Mouse (Mus musculus): ENCODE data around the gene Svs1. TPM values are rescaled to one million over a fixed set of nuclear protein-coding genes. Genes with fewer than 3 reads are reported as not detected.

Gene Svs1
- polyA plus RNA-seq, 1 experiment from 2014 or later, result not detected

GRCm38 (mm10) chr6:48998796-48999195, 12.1 kb downstream of the Svs1 start:
- Histone ChIP-seq H3K27me3 (ENCODE audit: control insufficient read depth, insufficient read depth, low read length) (no peaks in the 10 kb centered on the region), H3K36me3 (ENCODE audit: control insufficient read depth, insufficient read depth, low read length) (no peaks in the 10 kb centered on the region), H3K4me1 (ENCODE audit: control insufficient read depth, insufficient read depth, low read length) (no peaks in the 10 kb centered on the region), H3K27ac (ENCODE audit: low read length) (no peak overlapping the region), H3K4me3 (ENCODE audit: low read depth, low read length) (no peak overlapping the region), H3K4me2 (replicated peaks; ENCODE audit: low read depth, low read length) (no peak overlapping the region), H3K9ac (replicated peaks; ENCODE audit: low read depth, low read length) (no peak overlapping the region), H3K9me3 (ENCODE audit: control insufficient read depth, low read depth, low read length) (no peaks in the 10 kb centered on the region)
- WGBS, result 82% methylated on average over 4 of the region's 4 CpGs
- ATAC-seq (ENCODE audit: insufficient number of reproducible peaks, insufficient read depth, low FRiP score, low read depth), result no peak

- WGBS, result 40% methylated on average over 4 of the region's 4 CpGs
- H3K27me3 ChIP-seq (ENCODE audit: control insufficient read depth, insufficient read depth, low read length), result no peaks in the 10 kb centered on the region
These were observed 16.7 kb downstream of the Svs1 start for GRCm38 (mm10) chr6:49003381-49003780.

DNA sequence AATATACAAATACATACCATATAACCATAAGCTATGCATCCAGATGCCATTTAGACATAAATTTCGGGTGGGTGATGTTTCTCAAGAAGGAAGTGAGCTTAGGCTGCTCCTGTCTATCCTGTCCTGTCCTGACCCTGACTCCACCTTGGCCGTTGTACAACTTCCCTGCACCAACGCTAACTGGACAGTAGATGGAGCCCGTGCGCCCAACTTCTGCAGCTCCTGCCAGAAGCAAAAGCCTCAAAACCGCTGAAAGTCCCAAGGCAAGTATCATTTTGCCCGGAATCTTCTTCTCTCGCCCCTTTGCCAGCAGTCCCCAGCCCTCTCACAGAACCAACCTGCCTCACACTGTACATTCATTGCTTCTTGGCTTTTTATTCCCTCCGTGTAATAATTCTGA, 21.3 kb downstream of the Svs1 start:
- Histone ChIP-seq H3K9ac (replicated peaks; ENCODE audit: low read depth, low read length) (no peak overlapping the region), H3K4me2 (replicated peaks; ENCODE audit: low read depth, low read length) (peak overlapping the region; percentile 53), H3K27me3 (ENCODE audit: control insufficient read depth, insufficient read depth, low read length) (no peaks in the 10 kb centered on the region), H3K36me3 (ENCODE audit: control insufficient read depth, insufficient read depth, low read length) (no peaks in the 10 kb centered on the region), H3K9me3 (ENCODE audit: control insufficient read depth, low read depth, low read length) (no peaks in the 10 kb centered on the region), H3K4me1 (ENCODE audit: control insufficient read depth, insufficient read depth, low read length) (peaks cover 8% of the 10 kb centered on the region; the same call in 1 of the 2 replicates), H3K27ac (ENCODE audit: low read length) (no peak overlapping the region), H3K4me3 (ENCODE audit: low read depth, low read length) (peak overlapping the region; percentile 27)
- no peak for ATAC-seq (ENCODE audit: insufficient number of reproducible peaks, insufficient read depth, low FRiP score, low read depth)
- under 1% methylated on average over 9 of the region's 9 CpGs for WGBS

More at GRCm38 (mm10) chr6:49003381-49003780, 16.7 kb downstream of the Svs1 start:
- H3K9me3 ChIP-seq (ENCODE audit: control insufficient read depth, low read depth, low read length), result no peaks in the 10 kb centered on the region
- no peaks in the 10 kb centered on the region for H3K36me3 ChIP-seq (ENCODE audit: control insufficient read depth, insufficient read depth, low read length)
- no peak for ATAC-seq (ENCODE audit: insufficient number of reproducible peaks, insufficient read depth, low FRiP score, low read depth)
- H3K4me1 ChIP-seq (ENCODE audit: control insufficient read depth, insufficient read depth, low read length), result peaks cover 2% of the 10 kb centered on the region; the same call in 1 of the 2 replicates
- no peak overlapping the region for H3K9ac ChIP-seq (replicated peaks; ENCODE audit: low read depth, low read length)
- H3K27ac ChIP-seq (ENCODE audit: low read length), result no peak overlapping the region
- no peak overlapping the region for H3K4me2 ChIP-seq (replicated peaks; ENCODE audit: low read depth, low read length)
- no peak overlapping the region for H3K4me3 ChIP-seq (ENCODE audit: low read depth, low read length)

- no peak for ATAC-seq (ENCODE audit: insufficient number of reproducible peaks, insufficient read depth, low FRiP score, low read depth)
- Histone ChIP-seq H3K4me1 (ENCODE audit: control insufficient read depth, insufficient read depth, low read length) (peaks cover 8% of the 10 kb centered on the region; the same call in 1 of the 2 replicates), H3K4me2 (replicated peaks; ENCODE audit: low read depth, low read length) (peak overlapping the region; percentile 53), H3K27ac (ENCODE audit: low read length) (no peak overlapping the region), H3K36me3 (ENCODE audit: control insufficient read depth, insufficient read depth, low read length) (no peaks in the 10 kb centered on the region), H3K27me3 (ENCODE audit: control insufficient read depth, insufficient read depth, low read length) (no peaks in the 10 kb centered on the region), H3K4me3 (ENCODE audit: low read depth, low read length) (peak overlapping the region; percentile 27), H3K9me3 (ENCODE audit: control insufficient read depth, low read depth, low read length) (no peaks in the 10 kb centered on the region), H3K9ac (replicated peaks; ENCODE audit: low read depth, low read length) (no peak overlapping the region)
- 13% methylated on average over 13 of the region's 13 CpGs for WGBS
These were observed 21.9 kb downstream of the Svs1 start for GRCm38 (mm10) chr6:49008420-49009160.

DNA sequence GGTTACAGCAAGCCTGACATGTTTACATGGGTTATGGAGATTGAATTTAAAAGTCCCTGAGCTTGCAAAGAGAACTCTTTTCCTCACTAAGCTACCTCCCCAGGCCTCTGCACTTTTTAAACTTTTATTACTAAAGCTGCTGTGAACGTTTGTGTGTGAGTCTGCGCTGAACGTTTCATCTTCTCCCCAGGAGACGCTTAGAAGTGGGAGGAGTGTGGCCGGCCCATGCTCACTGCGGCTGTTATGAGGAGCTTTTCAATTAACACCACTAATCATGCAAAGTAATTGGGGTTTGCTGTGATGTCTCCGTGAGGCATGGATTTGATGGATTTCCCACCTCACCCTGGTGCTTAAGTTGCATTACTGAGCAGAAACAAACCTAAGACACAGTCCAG, 22.5 kb downstream of the Svs1 start:
- Histone ChIP-seq H3K9ac (replicated peaks; ENCODE audit: low read depth, low read length) (no peak overlapping the region), H3K27me3 (ENCODE audit: control insufficient read depth, insufficient read depth, low read length) (no peaks in the 10 kb centered on the region), H3K9me3 (ENCODE audit: control insufficient read depth, low read depth, low read length) (no peaks in the 10 kb centered on the region), H3K4me1 (ENCODE audit: control insufficient read depth, insufficient read depth, low read length) (peaks cover 8% of the 10 kb centered on the region; the same call in 1 of the 2 replicates), H3K4me2 (replicated peaks; ENCODE audit: low read depth, low read length) (peak overlapping the region; percentile 53), H3K36me3 (ENCODE audit: control insufficient read depth, insufficient read depth, low read length) (no peaks in the 10 kb centered on the region), H3K4me3 (ENCODE audit: low read depth, low read length) (no peak overlapping the region; the same call in 1 of the 2 replicates), H3K27ac (ENCODE audit: low read length) (no peak overlapping the region)
- no peak for ATAC-seq (ENCODE audit: insufficient number of reproducible peaks, insufficient read depth, low FRiP score, low read depth)
- 21% methylated on average over 7 of the region's 7 CpGs for WGBS

DNA sequence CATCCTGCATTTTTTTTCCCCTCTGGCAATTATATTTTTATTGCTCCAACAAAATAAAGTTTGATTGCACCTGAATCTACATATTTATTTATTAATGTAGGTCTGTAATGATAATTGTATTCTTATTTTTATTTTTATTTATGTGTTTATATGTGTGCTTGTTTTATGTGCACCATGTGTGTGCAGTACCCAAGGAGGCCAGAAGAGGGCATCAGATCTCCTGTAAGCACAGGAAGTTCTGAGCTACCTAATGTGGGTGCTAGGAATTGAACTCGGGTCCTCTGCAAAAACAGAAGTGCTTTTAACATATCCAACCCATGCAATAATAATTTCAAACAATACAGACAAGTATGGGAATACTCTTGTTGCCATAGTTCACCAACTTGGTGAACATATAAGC, 23.0 kb downstream of the Svs1 start:
- WGBS, result 97% methylated on average over 1 of the region's 1 CpGs
- H3K27me3 ChIP-seq (ENCODE audit: control insufficient read depth, insufficient read depth, low read length), result no peaks in the 10 kb centered on the region
- H3K36me3 ChIP-seq (ENCODE audit: control insufficient read depth, insufficient read depth, low read length), result no peaks in the 10 kb centered on the region
- H3K4me1 ChIP-seq (ENCODE audit: control insufficient read depth, insufficient read depth, low read length), result peaks cover 8% of the 10 kb centered on the region; the same call in 1 of the 2 replicates
- no peaks in the 10 kb centered on the region for H3K9me3 ChIP-seq (ENCODE audit: control insufficient read depth, low read depth, low read length)
- no peak overlapping the region for H3K27ac ChIP-seq (ENCODE audit: low read length)
- ATAC-seq (ENCODE audit: insufficient number of reproducible peaks, insufficient read depth, low FRiP score, low read depth), result no peak
- no peak overlapping the region for H3K4me3 ChIP-seq (ENCODE audit: low read depth, low read length)
- H3K4me2 ChIP-seq (replicated peaks; ENCODE audit: low read depth, low read length), result no peak overlapping the region
- no peak overlapping the region for H3K9ac ChIP-seq (replicated peaks; ENCODE audit: low read depth, low read length)

- Histone ChIP-seq H3K27me3 (ENCODE audit: control insufficient read depth, insufficient read depth, low read length) (no peaks in the 10 kb centered on the region), H3K27ac (ENCODE audit: low read length) (no peak overlapping the region), H3K4me3 (ENCODE audit: low read depth, low read length) (no peak overlapping the region), H3K9ac (replicated peaks; ENCODE audit: low read depth, low read length) (no peak overlapping the region), H3K9me3 (ENCODE audit: control insufficient read depth, low read depth, low read length) (no peaks in the 10 kb centered on the region), H3K4me2 (replicated peaks; ENCODE audit: low read depth, low read length) (no peak overlapping the region), H3K36me3 (ENCODE audit: control insufficient read depth, insufficient read depth, low read length) (no peaks in the 10 kb centered on the region), H3K4me1 (ENCODE audit: control insufficient read depth, insufficient read depth, low read length) (peaks cover 8% of the 10 kb centered on the region; the same call in 1 of the 2 replicates)
- 64% methylated on average over 5 of the region's 5 CpGs for WGBS
- ATAC-seq (ENCODE audit: insufficient number of reproducible peaks, insufficient read depth, low FRiP score, low read depth), result no peak
These were observed 24.5 kb downstream of the Svs1 start for GRCm38 (mm10) chr6:49011191-49011590.

DNA sequence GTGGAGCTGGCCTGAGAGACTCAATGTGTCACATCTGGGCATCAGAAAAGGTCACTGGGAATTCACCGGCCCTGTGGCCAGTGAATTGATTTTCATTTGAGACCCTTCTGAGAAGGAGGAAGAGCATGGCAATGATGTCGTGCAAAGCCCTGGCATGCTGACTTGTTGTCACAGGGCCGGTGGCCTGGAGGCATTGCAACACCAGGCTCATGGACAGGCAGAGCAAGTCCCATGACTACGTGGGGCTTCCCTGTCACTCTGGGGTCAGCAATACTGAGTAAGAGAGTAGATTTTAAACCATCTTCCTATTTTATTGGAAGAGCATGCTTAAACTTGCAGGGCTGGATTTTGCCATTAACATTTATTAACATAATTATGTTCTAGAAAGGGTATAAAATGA, 26.4 kb downstream of the Svs1 start:
- Histone ChIP-seq H3K4me3 (ENCODE audit: low read depth, low read length) (no peak overlapping the region), H3K4me2 (replicated peaks; ENCODE audit: low read depth, low read length) (no peak overlapping the region), H3K27ac (ENCODE audit: low read length) (no peak overlapping the region), H3K36me3 (ENCODE audit: control insufficient read depth, insufficient read depth, low read length) (no peaks in the 10 kb centered on the region), H3K9ac (replicated peaks; ENCODE audit: low read depth, low read length) (no peak overlapping the region), H3K27me3 (ENCODE audit: control insufficient read depth, insufficient read depth, low read length) (no peaks in the 10 kb centered on the region), H3K4me1 (ENCODE audit: control insufficient read depth, insufficient read depth, low read length) (peaks cover 8% of the 10 kb centered on the region; the same call in 1 of the 2 replicates), H3K9me3 (ENCODE audit: control insufficient read depth, low read depth, low read length) (no peaks in the 10 kb centered on the region)
- WGBS, result 74% methylated on average over 4 of the region's 4 CpGs
- ATAC-seq (ENCODE audit: insufficient number of reproducible peaks, insufficient read depth, low FRiP score, low read depth), result no peak
